Mouse (Mus musculus) left cerebral cortex, adult 11 months (tissue): ENCODE data around the gene Trpm4.
A peak's percentile ranks its signal among the peaks of the same experiment; 100 is the strongest.
"Not testable (repeated sequence)": the region's sequence is repeated elsewhere in the genome, so short reads cannot be mapped to it uniquely, and the experiment has no call there.

Source experiments
- DNase-seq: peaks from one replicate; pipeline ENCODE4 v3.0.0; 2022; ENCODE audit warnings: low spot score

Trpm4 gene

DNA sequence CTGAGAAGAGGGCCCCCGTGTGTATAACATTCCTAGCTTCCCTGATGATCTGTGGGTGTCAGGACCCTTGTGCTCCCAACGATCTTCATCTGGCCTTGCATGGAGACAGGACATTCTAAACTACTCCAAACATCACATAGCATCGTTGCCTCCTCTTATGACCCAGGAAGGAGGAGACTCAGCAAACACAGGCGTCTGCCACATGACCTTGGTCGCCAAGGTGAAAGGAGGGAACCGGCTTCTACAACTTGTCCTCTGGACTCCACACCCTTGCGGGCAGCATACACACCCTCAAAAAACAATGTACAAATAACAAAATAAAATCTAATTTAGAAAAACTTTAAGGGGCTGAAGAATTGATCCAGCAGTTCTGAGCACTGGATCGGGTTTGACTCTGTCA, 21.6 kb downstream of the Trpm4 start:
- no peak for DNase-seq

DNA sequence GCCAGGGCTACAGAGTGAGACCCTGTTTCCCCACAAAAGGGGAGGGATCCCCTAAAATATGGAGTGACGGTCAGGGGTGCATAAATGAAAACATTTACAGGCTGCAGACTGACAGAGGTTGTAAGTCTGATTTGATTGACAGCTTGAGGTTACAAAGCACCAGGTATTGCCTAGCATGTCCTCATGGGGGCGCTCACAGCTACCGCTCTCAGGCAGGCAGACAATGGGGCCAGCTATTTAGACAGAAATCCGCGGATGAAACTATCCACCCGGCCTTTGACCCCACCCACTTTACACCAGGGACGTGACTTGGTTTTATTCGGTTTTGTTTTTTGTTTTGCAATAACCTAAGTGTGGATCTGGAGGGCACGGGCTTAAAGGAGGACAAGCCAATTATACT, 24.1 kb downstream of the Trpm4 start:
- no peak for DNase-seq

DNA sequence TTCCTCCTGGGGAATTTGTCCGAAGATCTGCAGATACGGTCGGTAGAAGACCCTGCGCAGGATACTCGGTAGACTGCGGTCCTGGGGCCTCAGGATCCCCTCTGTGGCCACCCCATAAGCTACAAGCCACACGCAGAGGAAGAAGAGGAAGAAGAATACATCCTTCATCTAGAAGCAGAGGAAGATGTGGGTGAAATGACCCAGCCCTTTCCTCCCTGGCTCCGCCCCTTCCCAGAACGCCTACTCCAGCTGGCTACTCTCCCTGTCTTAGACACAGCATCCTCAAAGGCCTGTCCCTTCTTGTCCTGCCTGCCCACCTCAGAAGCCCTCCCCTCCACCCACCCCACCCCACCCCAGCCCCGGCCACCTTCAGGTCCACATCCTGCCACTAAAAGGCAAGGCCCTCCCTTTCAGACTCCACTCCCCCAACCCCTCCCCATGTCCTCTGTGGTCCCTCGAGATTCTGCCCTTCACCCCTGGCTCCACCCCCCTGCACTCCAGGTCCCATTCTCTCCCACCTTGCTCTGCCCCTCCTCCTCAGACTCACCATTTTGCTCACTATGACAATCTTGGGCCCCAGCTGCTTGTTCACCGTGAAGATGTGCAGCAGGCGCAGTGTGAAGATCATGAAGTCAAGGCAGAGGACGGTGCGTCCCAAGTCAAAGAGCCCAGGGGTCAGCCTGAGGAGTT, 24.9 kb downstream of the Trpm4 start:
- no peak for DNase-seq

DNA sequence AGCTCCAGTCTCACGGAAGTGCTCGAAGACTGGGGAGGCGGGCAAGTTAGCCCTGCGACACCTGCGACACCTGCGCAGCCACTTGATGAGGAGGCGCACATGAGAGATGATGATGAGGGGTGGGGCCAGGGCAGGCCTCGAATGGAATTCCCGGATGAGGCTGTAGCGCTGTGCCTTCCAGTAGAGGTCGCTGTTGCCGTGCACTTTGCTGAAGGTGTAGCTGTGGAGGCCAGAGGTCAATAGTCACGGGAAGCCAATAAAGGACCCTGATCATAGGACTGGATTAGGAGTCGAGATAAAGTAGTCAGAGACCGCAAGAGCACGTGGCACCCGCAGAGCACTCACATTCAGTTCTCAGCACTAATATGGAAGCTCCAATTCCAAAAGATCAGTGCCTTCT, 28.3 kb downstream of the Trpm4 start:
- DNase-seq, result peak; percentile 71

DNA sequence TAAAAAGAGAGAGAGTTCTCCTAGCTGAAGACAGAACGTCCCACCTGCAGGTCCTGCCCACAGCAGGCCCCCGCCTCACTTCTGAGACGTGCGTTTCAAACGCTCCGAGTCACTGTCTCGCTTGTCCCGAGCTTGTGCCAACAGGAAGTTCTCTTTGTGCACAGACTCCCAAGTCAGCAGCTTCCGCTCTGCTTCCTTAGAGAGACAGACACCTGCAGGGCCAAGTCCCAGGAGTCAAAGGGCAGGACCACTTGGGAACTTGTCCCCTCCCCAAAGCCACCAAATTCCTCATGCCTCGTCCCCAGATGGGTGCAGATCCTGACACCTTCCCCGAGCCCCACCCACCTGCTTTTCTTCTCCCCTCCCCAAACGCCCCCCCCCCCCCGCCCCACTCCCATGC, 28.7 kb downstream of the Trpm4 start:
- no peak for DNase-seq

DNA sequence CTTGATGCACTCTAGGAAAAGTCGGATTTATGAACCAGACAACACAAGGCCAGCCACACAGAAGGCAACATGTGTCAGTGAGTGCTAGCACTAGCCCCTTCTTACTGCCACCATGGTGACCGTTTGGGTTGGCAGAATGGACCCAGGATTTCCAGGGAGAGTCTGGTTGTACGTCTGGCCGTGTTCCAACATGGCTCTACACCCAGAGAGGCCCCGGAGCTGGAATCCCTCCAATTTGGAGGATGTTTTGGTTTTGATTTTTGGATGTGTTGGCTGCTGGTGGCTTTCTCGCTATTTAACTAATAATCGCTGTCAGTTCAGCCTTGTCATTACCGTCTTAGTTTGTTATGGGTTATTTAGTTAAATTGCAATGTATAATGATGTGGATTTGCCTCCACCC, 31.0 kb downstream of the Trpm4 start:
- no peak for DNase-seq

DNA sequence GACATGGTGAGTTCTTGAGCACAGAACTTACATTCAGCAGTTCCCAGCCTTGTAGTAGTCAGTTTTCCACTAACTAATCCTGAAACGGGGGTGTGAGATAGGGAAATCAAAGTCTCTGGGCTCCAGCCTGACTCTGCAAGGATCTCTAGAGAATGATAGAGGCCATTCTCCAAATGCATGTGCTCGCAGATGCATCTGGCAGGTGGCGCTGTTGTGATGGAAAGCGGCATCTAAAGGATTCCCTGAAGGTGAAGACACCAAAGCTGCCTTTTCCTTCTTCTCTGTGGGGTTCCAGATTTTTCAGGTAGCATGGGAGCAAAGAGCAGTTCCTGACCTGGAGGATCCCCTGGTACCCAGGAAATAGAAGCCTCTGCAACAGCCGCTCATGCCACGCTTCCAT, 33.3 kb downstream of the Trpm4 start:
- DNase-seq, result no peak

DNA sequence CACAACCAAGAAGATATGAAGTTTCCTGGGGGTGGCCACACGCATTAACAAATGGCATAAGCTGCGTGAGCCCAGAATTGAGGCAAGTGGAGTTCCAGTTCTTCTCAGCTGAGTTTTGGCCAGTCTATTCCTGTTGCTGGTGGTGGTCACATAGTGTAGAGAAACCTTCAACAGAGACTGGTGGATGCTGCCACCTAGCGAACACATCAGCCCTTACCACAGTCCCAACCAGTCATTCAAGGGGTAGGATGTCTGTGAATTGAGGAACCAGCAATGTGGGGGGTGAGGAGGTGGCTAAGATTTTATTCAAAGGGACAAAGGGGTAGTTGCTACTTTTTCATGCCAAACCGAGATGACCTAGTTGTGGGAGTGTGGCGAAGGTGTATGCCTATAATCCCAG, 33.8 kb downstream of the Trpm4 start:
- DNase-seq, result peak; percentile 63

DNA sequence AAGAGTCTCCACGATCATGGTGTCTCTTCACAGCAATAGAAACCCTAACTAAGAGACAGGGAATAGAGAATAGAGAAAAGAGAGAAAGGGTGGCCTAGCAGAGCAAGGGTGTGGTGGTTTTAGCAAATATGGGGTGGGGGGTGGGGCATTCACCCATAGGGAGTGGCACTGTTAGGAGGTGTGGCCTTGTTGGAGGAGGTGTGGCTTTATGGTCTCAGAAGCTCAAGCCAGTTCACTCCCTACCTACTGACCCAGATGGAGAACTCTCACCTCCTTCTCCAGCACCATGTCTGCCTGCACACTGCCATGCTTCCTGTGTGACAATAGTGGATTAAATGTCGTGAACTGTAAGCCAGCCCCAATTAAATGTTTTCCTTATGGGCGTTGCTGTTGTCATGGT, 36.0 kb downstream of the Trpm4 start:
- no peak for DNase-seq

DNA sequence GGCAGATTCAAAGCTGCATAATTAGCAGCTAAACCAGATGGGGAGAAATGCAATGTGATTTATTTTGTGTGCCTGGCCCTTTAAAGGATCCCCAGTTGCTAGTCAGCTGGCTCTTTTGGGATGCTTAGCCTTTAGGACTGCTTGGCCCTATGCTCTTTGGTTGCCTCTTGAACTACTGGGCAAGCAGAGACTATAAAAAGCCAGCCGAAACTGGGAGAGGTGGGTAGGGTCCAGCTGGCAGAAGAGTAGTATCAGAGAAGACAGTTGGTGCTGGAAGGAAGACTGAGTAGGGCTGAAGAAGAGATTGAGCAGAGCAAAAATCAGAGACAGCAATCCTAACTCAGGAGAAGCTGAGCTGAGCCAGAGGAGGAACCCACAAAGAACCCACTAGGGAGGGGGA, 37.0 kb downstream of the Trpm4 start:
- DNase-seq, result no peak

DNA sequence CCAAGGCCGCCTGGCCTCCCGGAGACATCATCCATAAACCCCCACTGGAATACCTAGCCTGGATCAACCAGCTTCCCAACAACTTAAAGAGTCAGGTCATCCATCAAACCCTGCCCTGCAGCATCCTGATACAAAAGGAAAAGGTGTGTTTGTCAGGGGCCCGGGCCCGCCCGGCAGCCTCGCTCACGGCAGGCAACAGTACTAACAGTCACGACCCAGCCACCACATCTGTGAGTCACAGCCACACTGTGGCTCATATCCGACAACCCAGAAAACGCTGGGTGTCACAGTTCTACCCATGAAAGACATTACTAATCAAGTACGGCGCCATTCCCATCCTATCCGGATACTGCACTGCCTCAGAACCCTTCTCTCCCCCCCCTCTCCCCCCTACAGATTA, 47.1 kb downstream of the Trpm4 start:
- DNase-seq, result no peak

DNA sequence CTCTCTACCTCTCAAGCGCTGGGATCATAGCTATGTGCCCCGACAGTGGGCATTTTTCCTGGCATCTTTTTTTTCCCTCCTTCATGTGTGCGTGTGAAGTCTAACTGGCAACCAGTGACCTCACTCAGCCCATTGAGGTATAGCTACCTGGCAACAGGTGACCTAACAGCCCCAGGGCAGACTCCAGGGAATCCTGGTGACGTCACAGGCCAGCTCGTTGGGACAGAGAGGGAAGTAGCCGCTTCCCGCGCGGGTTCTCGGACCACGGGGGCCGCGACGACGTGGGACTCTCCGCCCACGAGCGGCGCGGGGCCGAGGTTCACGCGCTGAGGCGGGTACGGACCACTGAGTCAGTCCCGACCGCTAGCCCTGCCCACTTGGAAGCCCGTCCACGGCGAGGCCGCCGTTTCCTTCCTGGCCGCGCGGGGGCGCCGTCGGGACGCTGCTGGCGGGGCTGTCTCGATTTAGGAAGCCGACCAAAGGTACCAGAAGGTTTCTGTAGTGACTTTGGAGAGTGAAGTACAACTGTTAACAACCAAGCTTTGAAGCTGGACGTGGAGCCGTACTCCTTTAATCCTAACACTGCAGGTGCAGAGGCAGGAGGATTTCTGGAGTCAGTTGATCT, 56.3 kb downstream of the Trpm4 start, which contains the start of gene Slc6a21:
Gene Slc6a21 (plus strand): TSS at position 378 of the 625 bp plus-strand sequence.
- no peak for DNase-seq

DNA sequence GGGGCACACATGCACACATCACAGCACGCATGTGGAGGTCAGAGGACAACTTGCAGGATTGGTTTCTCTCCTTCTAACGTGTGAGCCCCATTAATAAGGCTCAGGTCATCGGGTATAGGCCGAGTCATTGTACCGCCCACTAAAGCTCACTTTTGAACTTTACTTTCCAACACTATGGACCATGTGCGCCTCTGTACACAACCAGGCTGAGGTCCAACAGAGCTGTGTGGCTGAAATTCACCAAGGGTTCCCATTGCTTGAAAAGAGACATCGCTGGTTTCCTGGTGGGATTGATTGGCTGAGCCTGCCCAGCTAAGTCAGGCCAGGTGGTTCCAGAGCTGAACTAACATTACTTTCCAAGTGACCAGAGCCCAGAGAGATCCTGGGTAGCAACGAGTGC, 59.9 kb downstream of the Trpm4 start:
- DNase-seq, result no peak

DNA sequence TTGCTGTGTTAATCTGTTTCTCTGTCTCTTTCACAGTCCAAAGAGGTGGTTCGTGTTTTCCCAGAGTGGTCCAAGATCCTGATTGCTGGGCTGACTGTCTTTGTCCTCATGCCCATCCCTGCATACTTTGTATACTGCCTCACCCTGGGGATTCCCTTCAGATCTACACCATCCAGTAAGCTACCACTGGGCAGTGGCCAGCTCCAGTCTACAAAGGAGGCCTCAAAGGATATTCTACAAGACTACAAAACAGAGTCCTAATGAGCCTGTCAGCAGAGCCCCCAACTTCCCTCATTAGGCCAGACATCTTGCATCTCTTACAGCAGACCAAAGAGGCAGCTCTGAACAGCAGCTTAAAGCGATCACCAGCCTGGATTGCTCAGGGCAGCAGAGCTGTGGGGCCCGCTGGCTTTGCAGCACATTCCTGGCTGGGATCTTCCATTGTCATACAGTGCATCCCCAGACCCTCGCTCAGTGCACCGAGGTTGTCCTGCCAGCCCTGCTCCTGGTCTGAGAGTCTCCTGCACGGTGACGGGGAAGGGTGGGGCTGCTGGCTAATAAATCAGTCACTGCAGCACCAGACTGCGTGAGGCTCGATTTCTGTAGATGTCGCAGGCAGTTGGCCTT, 60.7 kb downstream of the Trpm4 start:
- DNase-seq, result no peak

DNA sequence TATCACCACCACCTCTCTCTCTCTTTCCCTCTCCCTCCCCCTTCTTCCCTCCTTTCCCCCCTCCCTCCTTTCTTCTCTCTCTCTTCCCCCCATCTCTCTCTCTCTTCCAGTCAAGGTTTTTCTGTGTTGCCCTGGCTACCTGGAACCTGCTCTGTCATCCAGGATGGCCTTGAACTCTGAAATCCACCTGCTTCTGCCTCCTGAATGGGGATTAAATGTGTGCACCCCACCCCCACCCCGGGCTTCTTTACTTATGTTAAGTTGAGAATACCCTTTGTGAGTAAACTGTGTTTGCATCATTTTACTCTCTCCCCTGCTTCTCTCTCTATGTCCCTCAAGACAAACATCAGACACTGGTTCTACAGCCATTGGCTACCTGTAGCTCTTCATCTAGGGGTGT, 68.1 kb downstream of the Trpm4 start:
- DNase-seq, result no peak

DNA sequence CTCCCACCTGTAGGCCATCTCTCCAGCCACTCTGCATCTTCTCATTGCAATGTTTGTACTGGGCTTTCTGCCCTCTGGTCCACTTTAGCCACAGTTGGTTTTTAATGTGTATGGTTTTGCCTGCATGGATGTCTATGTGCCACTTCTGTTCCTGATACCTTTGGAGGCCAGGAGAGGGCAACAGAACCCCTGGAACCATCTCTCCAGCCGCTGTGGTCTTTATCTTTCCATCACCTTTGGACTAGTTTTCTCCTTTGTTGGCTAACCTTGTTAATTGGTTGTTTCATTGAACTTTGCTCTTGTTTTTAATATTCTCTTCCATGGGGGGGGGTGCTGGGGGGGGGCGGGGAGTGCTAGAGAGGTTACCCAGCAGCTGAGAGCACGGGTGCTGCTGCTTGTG, 69.2 kb downstream of the Trpm4 start:
- no peak for DNase-seq

DNA sequence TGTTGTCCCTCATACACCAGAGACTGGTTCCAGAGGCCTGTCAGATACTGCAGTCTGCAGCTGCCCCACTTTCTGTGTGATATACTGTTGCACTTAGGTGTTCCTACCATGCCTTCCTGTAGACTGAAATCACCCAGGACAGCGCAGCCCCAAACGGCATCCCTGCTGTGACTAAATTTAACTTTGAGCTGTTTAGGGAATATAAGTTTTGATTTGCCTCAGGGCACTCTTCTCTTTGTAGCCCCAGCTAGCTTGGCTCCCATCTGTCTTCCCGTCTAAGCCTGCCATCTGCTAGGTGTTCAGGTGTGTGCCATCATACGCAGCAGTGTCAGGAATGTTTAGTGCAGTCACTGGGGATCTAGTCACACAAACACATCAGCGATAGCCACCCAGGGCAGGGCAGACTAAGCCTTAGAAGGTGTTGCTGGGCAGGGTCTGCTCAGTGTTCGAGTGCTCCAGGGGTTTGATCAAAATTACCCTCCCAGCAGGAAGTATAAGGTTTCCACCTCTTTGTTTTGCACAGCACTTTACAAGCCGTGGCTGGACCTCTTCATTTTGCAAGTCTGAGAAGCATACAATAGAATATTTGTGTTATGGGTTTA, 70.5 kb downstream of the Trpm4 start:
- no peak for DNase-seq

DNA sequence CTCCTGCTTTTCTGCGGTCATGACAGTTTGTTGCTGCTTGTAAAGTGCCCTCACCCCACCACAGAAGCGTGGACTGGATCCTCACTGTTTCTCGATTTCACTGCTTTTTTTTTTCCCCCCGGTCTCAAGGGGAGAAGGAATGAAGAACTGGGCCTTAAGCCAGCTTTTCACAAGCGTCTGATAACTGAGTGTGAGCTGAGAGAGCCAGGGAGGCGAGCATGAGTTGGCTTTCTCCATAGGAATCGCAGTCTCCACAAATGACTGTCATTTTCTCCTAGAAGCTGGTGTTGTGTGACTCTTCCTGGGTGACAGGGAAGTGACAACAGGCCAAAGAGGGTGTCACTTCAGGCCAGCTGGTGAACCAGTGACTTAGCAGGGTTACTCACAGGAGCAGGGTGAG, 71.3 kb downstream of the Trpm4 start:
- DNase-seq, result no peak

DNA sequence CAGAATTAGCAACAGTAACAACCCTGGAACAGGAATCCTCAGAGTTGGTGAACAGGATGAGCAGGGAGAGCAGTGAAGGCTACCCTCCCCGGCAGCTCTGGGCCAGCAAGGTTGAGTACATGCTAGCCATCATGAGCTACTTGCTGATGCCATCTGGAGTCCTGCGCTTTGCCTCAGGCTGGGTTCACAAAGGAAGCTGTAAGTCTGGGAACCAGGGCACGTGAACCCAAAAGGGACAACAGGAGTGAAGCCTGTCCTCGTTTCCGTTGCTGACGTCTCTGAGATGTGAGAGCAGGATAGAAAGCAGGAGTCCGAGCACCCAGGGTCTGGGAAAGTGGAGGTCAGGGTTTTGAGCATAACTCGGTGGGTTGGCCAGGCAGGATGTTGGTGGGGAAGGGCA, 74.3 kb downstream of the Trpm4 start:
- DNase-seq, result no peak

DNA sequence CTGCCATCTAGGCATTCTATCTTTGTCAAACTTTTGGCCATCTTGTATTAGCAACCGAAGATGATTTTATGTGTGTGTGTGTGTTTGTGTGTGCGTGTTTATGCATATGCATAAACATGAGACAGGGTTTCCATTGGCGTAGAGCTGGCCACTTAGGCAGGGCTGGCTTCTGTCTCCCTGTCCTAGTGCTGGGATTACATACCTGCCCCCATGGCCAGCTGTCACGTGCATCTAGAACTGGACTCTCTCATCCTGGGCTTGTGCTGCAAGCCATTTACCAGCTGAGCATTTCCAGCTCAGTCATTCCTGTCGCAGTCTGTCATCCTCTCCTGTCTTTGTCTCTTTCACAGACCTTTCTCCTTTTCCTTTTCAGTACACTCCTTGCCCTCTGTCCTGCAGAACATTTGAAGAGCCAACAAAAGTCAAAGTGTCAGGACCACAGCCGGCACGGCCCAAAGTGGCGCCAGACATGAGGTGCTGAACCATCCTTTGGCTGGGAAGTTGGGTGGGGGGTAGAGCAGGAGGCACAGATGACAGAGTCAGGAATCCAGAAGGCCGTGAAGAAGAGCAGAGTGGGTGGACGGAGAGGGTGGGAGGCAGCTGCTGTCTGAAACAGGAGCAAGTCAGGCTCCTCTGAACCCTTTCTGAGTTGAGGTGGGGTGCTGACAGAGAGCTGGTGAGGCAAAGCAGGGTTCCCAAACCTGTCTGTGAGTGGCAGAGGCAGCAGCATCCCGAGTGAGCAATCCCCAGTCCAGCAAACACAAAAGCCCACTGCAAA, 76.3 kb downstream of the Trpm4 start:
- no peak for DNase-seq

DNA sequence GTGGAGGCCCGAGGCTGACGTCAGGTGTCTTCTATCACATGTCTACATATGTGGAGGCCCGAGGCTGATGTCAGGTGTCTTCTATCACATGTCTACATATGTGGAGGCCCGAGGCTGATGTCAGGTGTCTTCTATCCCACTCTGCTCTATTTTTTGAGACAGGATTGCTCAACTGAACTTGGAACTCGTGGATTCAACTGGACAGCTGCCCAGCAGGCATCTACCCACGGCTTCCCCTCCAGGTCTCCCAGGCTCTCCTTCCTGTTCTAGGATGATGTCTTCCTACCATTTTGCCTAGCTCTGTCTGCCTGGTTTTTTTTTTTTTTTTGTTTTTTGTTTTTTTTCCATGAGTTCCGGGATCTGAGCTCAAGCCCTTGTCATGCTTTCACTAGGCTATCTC, 77.8 kb downstream of the Trpm4 start:
- DNase-seq, result not testable (repeated sequence)

DNA sequence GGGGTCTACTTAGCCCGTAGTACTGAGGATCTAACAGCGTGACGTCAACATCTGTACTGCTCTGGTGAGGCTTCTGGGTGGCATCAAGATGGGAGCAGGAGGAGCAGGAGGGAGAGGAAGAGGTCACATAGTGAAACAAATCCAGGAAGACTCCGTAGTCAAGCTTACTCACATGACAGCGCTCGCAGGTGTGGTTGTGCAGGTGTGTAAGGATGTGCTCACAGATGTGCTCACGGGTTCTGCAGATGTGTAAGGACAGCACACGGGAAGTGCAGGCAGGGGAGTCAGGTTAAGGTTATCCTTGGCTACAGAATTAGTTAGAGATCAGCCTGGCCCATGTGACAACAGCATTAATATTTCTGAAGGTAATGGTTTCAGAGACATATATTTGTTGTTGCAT, 79.8 kb downstream of the Trpm4 start:
- DNase-seq, result no peak
